Mouse (Mus musculus) liver, postnatal 0 days (tissue): ENCODE measurements at regions not wholly inside any gene's neighbourhood (a gene's known extent, or its start where the extent isn't known, plus 50 kb on each side); places are given as distances from the start of the nearest gene placed in this dataset.

ENCODE experiments used
- CTCF ChIP-seq: sonication (generic); IDR thresholded peaks from 2 replicates; pipeline ENCODE4 v1.5.1; 2016; ENCODE audit warnings: antibody characterized with exemption, low read depth
- EP300 ChIP-seq: IDR thresholded peaks from 2 replicates; pipeline ENCODE4 v1.6.1; 2016; ENCODE audit warnings: antibody characterized with exemption, low read depth, mild to moderate bottlenecking

GRCm38 (mm10) chr15:69346065-69346464 lies 2845.4 kb upstream of the Lrrc6 start:
- TF ChIP-seq CTCF, result no peak
- no peak for TF ChIP-seq EP300
